ENCODE assay signal across 12 mouse cellular contexts in the genomic region with DNA sequence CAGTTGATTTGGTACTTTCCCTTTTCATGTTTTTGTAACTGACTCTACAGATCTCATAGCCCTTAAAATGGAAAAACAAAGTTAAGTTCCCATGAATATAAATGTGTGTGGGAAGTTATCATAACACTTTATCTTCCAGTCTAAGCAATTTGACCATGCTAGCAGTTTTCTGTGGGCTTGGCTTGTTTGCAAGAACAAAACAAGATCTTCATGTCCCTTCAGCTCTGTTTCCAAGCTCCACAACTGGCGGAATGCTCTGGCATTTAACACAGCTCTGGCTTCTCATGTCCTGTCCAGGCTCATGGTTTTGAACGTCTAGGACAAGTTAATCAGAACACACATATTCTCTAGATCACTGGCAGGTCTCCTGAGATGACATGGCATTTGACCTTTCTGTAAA.
A peak's percentile ranks its signal among the peaks of the same experiment; 100 is the strongest.
DNase-seq lines count a peak whose midpoint lies in the region; ATAC-seq lines count a peak whose summit lies in the region.
"Had no signal": no experiment of that assay in that cellular context is flagged by ENCODE, and none has a peak within 500 bp of the region (broad histone marks: within the 10 kb centered on the region; RNA-seq: fewer than 3 reads in every experiment).

No protein-coding gene starts in this region.

- no peaks in the 10 kb centered on the region for H3K9me3 ChIP-seq in kidney, embryonic 14.5 days (ENCODE audit: control insufficient read depth, low read length)
- H3K9me3 ChIP-seq: hindbrain, embryonic 12.5 days; liver, embryonic 12.5 days had no signal

- 68% methylated on average over 2 of the region's 2 CpGs for WGBS in kidney, embryonic 14.5 days

- ATAC-seq in kidney, embryonic 14.5 days (ENCODE audit: low FRiP score, low TSS enrichment) = no peak
- ATAC-seq: liver, embryonic 12.5 days had no signal

- H3K27ac ChIP-seq in kidney, embryonic 14.5 days (ENCODE audit: low read depth, low read length) = no peak overlapping the region
- H3K27ac ChIP-seq: hindbrain, embryonic 12.5 days; liver, embryonic 12.5 days had no signal

- H3K4me3 ChIP-seq in kidney, embryonic 14.5 days (ENCODE audit: low read length) = no peak overlapping the region
- H3K4me3 ChIP-seq: hindbrain, embryonic 12.5 days; liver, embryonic 12.5 days had no signal

- DNase-seq in adrenal gland, adult (ENCODE audit: inconsistent age in 2 of 2, low spot score in 1 of 2) = peak; percentile 4 to 22
- no peak for DNase-seq in adrenal gland, postnatal 25 days
- DNase-seq in kidney, adult 18-20 months = peak; percentile 2
- peak; percentile 2 to 43 for DNase-seq in urinary bladder, postnatal 36 days (ENCODE audit: low spot score in 2 of 2)
- DNase-seq in urinary bladder, postnatal 10 days (ENCODE audit: low spot score) = no peak
- peak; percentile 60 for DNase-seq in skeletal muscle tissue, adult 2 months (ENCODE audit: low read depth, low spot score)
- DNase-seq in MN1 (ENCODE audit: low spot score) = no peak
- DNase-seq: cerebellum, postnatal 25 days; right cerebral cortex, postnatal 4 days had no signal

- H3K4me2 ChIP-seq in kidney, embryonic 14.5 days (replicated peaks; ENCODE audit: low read depth, low read length) = no peak overlapping the region
- H3K4me2 ChIP-seq: hindbrain, embryonic 12.5 days; liver, embryonic 12.5 days had no signal

- H3K4me1 ChIP-seq in kidney, embryonic 14.5 days (ENCODE audit: control insufficient read depth, insufficient read depth, low read length) = no peaks in the 10 kb centered on the region
- H3K4me1 ChIP-seq: hindbrain, embryonic 12.5 days; liver, embryonic 12.5 days had no signal

- no peaks in the 10 kb centered on the region for H3K36me3 ChIP-seq in kidney, embryonic 14.5 days (ENCODE audit: control insufficient read depth, insufficient read depth, low read length)
- H3K36me3 ChIP-seq: hindbrain, embryonic 12.5 days; liver, embryonic 12.5 days had no signal

- no peak overlapping the region for H3K9ac ChIP-seq in kidney, embryonic 14.5 days (ENCODE audit: low read depth, low read length)
- H3K9ac ChIP-seq: hindbrain, embryonic 12.5 days; liver, embryonic 12.5 days had no signal

- no peaks in the 10 kb centered on the region for H3K27me3 ChIP-seq in kidney, embryonic 14.5 days (ENCODE audit: control insufficient read depth, insufficient read depth, low read length)
- H3K27me3 ChIP-seq: hindbrain, embryonic 12.5 days; liver, embryonic 12.5 days had no signal

Comparison
In these comparisons a context has a peak if more than half of its experiments do, and no peak if none do; other contexts are left out.
1. DNase-seq: peak in adrenal gland, adult (2 of 2), kidney, adult 18-20 months (single experiment), urinary bladder, postnatal 36 days (2 of 2) and skeletal muscle tissue, adult 2 months (single experiment); none in adrenal gland, postnatal 25 days (single experiment), urinary bladder, postnatal 10 days (single experiment) and MN1 (single experiment).